Mouse (Mus musculus) layer of hippocampus, adult 9-10 months (tissue): ENCODE measurements around the gene Ace.
"Not testable (repeated sequence)": the region's sequence is repeated elsewhere in the genome, so short reads cannot be mapped to it uniquely, and the experiment has no call there.

Experiments used
- DNase-seq: peaks from one replicate; pipeline ENCODE4 v3.0.0; 2022; ENCODE audit warnings: low spot score

Gene Ace

GRCm38 (mm10) chr11:106000062-106000461 is 32.3 kb downstream of the Ace start:
- no peak for DNase-seq

- peak; percentile 55 for DNase-seq
These were observed 34.0 kb downstream of the Ace start for GRCm38 (mm10) chr11:106001718-106002117.

- DNase-seq: no peak
These were observed 36.8 kb downstream of the Ace start for GRCm38 (mm10) chr11:106004576-106004975.

- no peak for DNase-seq
These were observed 38.2 kb downstream of the Ace start for GRCm38 (mm10) chr11:106005970-106006369.

- DNase-seq: no peak
These were observed 40.1 kb downstream of the Ace start, which contains the start of gene Kcnh6 for GRCm38 (mm10) chr11:106007821-106008220. Gene Kcnh6, plus strand, starts transcription at chr11:106008124.

- DNase-seq: no peak
These were observed 45.0 kb downstream of the Ace start for GRCm38 (mm10) chr11:106012711-106013110.

- no peak for DNase-seq
These were observed 45.9 kb downstream of the Ace start for GRCm38 (mm10) chr11:106013556-106014225.

GRCm38 (mm10) chr11:106016440-106016839 is 48.7 kb downstream of the Ace start:
- no peak for DNase-seq

GRCm38 (mm10) chr11:106020051-106020763 is 52.5 kb downstream of the Ace start:
- no peak for DNase-seq

GRCm38 (mm10) chr11:106025774-106026173 is 58.0 kb downstream of the Ace start:
- no peak for DNase-seq

GRCm38 (mm10) chr11:106026465-106027151 is 58.9 kb downstream of the Ace start:
- peak; percentile 63 for DNase-seq

- no peak for DNase-seq
These were observed 59.9 kb downstream of the Ace start for GRCm38 (mm10) chr11:106027607-106028006.

GRCm38 (mm10) chr11:106032074-106032473 is 64.3 kb downstream of the Ace start:
- not testable (repeated sequence) for DNase-seq

- peak; percentile 49 for DNase-seq
These were observed 65.8 kb downstream of the Ace start for GRCm38 (mm10) chr11:106033491-106033919.

- no peak for DNase-seq
These were observed 67.2 kb downstream of the Ace start for GRCm38 (mm10) chr11:106034986-106035385.

GRCm38 (mm10) chr11:106036548-106037417 is 69.0 kb downstream of the Ace start, which contains the start of gene Dcaf7:
Gene Dcaf7, plus strand, starts transcription at chr11:106036872.
- peak; percentile 100 for DNase-seq

- no peak for DNase-seq
These were observed 69.6 kb downstream of the Ace start for GRCm38 (mm10) chr11:106037418-106037751.
